Mouse (Mus musculus) lung, embryonic 15.5 days (tissue): ENCODE data around the gene Nudt4. TPM values are rescaled to one million over a fixed set of nuclear protein-coding genes. Genes with fewer than 3 reads are reported as not detected.

Experiments
- ATAC-seq: fragments of 200-750 bp; cut with Nextera tagmentation; 2 replicates; pipeline ENCODE4 v1.8.0; 2017; ENCODE audit warnings: moderate number of reproducible peaks, borderline replicate concordance; ENCODE audit not compliant: low FRiP score, low TSS enrichment; ENCODE audit errors: extremely low read depth
- H3K27ac ChIP-seq: fragments of 300-500 bp; sonication (generic); 2 replicates; pipeline ENCODE4 v1.5.1; 2015; ENCODE audit warnings: moderate library complexity, mild to moderate bottlenecking, inconsistent platforms
- H3K27me3 ChIP-seq: fragments of 300-500 bp; sonication (generic); 2 replicates; pipeline ENCODE4 v1.6.1; 2015; ENCODE audit warnings: inconsistent platforms
- H3K36me3 ChIP-seq: fragments of 300-500 bp; sonication (generic); 2 replicates; pipeline ENCODE4 v1.6.1; 2015; ENCODE audit warnings: inconsistent platforms
- H3K4me1 ChIP-seq: fragments of 300-500 bp; sonication (generic); 2 replicates; pipeline ENCODE4 v1.6.1; 2015; ENCODE audit warnings: inconsistent platforms
- H3K4me2 ChIP-seq: fragments of 300-500 bp; sonication (generic); 2 replicates; pipeline ENCODE4 v1.6.1; 2015; ENCODE audit warnings: inconsistent platforms, mild to moderate bottlenecking, moderate library complexity
- H3K4me3 ChIP-seq: fragments of 300-500 bp; sonication (generic); 2 replicates; pipeline ENCODE4 v1.5.1; 2015; ENCODE audit warnings: mild to moderate bottlenecking, inconsistent platforms
- H3K9ac ChIP-seq: fragments of 300-500 bp; sonication (generic); 2 replicates; pipeline ENCODE4 v1.6.1; 2015; ENCODE audit warnings: inconsistent platforms
- H3K9me3 ChIP-seq: fragments of 300-500 bp; sonication (generic); 2 replicates; pipeline ENCODE4 v1.6.1; 2016; ENCODE audit warnings: inconsistent platforms
- WGBS: fragments of 180-500 bp; shearing (Covaris S2); methylation state at CpG from one replicate; pipeline ENCODE4 v1.1.7; 2015; 5-methylcytosine and 5-hydroxymethylcytosine counted together
- polyA plus RNA-seq: library from polyadenylated mRNA; unstranded; fragments of >200 nt; fragmentation: Nextera tagmentation; extraction: Ambion mirVana; gene quantifications from 2 replicates; pipeline ENCODE4 v1.2.1, GENCODE M21; 2015

The Nudt4 gene
- polyA plus RNA-seq, 1 experiment from 2014 or later, result 64.3 TPM

- H3K9me3 ChIP-seq, result no peaks in the 10 kb centered on the region
- 0 out of 2 replicates have a peak, but pooled peaks cover 9% of the 10 kb centered on the region for H3K4me1 ChIP-seq
- H3K4me3 ChIP-seq, result no peak overlapping the region
- H3K9ac ChIP-seq, result no peak overlapping the region
- H3K27me3 ChIP-seq, result no peaks in the 10 kb centered on the region
- no peaks in the 10 kb centered on the region for H3K36me3 ChIP-seq
- no peak for ATAC-seq
- WGBS, result 85% methylated on average over 5 of the region's 5 CpGs
- H3K27ac ChIP-seq, result no peak overlapping the region
- no peak overlapping the region for H3K4me2 ChIP-seq
Measured at GRCm38 (mm10) chr10:95532916-95533315, 31.0 kb downstream of the Nudt4 start.

GRCm38 (mm10) chr10:95530551-95531121 lies 33.3 kb downstream of the Nudt4 start:
- Histone ChIP-seq H3K9ac (no peak overlapping the region), H3K36me3 (no peaks in the 10 kb centered on the region), H3K9me3 (no peaks in the 10 kb centered on the region), H3K4me3 (no peak overlapping the region), H3K4me2 (no peak overlapping the region), H3K27ac (no peak overlapping the region), H3K4me1 (peaks cover 22% of the 10 kb centered on the region; the same call in 1 of the 2 replicates), H3K27me3 (no peaks in the 10 kb centered on the region)
- no peak for ATAC-seq
- 75% methylated on average over 2 of the region's 2 CpGs for WGBS

GRCm38 (mm10) chr10:95526495-95527122 lies 37.3 kb downstream of the Nudt4 start:
- peak overlapping the region; percentile 85 for H3K27ac ChIP-seq
- no peaks in the 10 kb centered on the region for H3K9me3 ChIP-seq
- no peaks in the 10 kb centered on the region for H3K36me3 ChIP-seq
- ATAC-seq, result 0 out of 2 replicates have a peak, but pooled peaks have one; percentile 59
- no peak overlapping the region for H3K4me3 ChIP-seq
- H3K4me1 ChIP-seq, result peaks cover 33% of the 10 kb centered on the region
- WGBS, result 63% methylated on average over 5 of the region's 5 CpGs
- no peak overlapping the region for H3K9ac ChIP-seq
- H3K4me2 ChIP-seq, result peak overlapping the region; percentile 11; the same call in 1 of the 2 replicates
- no peaks in the 10 kb centered on the region for H3K27me3 ChIP-seq

GRCm38 (mm10) chr10:95525871-95526270 lies 38.1 kb downstream of the Nudt4 start:
- WGBS, result 89% methylated on average over 5 of the region's 5 CpGs

GRCm38 (mm10) chr10:95525037-95525675 lies 38.8 kb downstream of the Nudt4 start:
- WGBS, result 42% methylated on average over 6 of the region's 6 CpGs
- Histone ChIP-seq H3K9ac (no peak overlapping the region), H3K27me3 (no peaks in the 10 kb centered on the region), H3K36me3 (no peaks in the 10 kb centered on the region), H3K27ac (0 out of 2 replicates have a peak overlapping the region, but pooled peaks have one; percentile 17), H3K4me3 (no peak overlapping the region), H3K4me1 (peaks cover 33% of the 10 kb centered on the region), H3K9me3 (no peaks in the 10 kb centered on the region), H3K4me2 (no peak overlapping the region)
- ATAC-seq, result no peak

More at GRCm38 (mm10) chr10:95525871-95526270, 38.1 kb downstream of the Nudt4 start:
- no peak for ATAC-seq
- Histone ChIP-seq H3K9ac (no peak overlapping the region), H3K4me2 (no peak overlapping the region), H3K4me1 (peaks cover 33% of the 10 kb centered on the region), H3K27me3 (no peaks in the 10 kb centered on the region), H3K4me3 (no peak overlapping the region), H3K27ac (peak overlapping the region; percentile 85), H3K36me3 (no peaks in the 10 kb centered on the region), H3K9me3 (no peaks in the 10 kb centered on the region)

- Histone ChIP-seq H3K4me1 (peaks cover 18% of the 10 kb centered on the region), H3K27ac (no peak overlapping the region), H3K36me3 (no peaks in the 10 kb centered on the region), H3K27me3 (no peaks in the 10 kb centered on the region), H3K4me3 (no peak overlapping the region), H3K9ac (no peak overlapping the region), H3K9me3 (no peaks in the 10 kb centered on the region), H3K4me2 (no peak overlapping the region)
- no peak for ATAC-seq
- WGBS, result 92% methylated on average over 6 of the region's 6 CpGs
Measured at GRCm38 (mm10) chr10:95517656-95518055, 46.3 kb downstream of the Nudt4 start.

GRCm38 (mm10) chr10:95515293-95515931 lies 48.5 kb downstream of the Nudt4 start:
- Histone ChIP-seq H3K4me3 (peak overlapping the region; percentile 97), H3K9me3 (no peaks in the 10 kb centered on the region), H3K9ac (peak overlapping the region; percentile 98), H3K4me2 (peak overlapping the region; percentile 57), H3K4me1 (peaks cover 18% of the 10 kb centered on the region), H3K36me3 (no peaks in the 10 kb centered on the region), H3K27me3 (no peaks in the 10 kb centered on the region), H3K27ac (peak overlapping the region; percentile 99)
- under 1% methylated on average over 56 of the region's 80 CpGs for WGBS
- ATAC-seq, result peak; percentile 67

GRCm38 (mm10) chr10:95514656-95515292 lies 49.2 kb downstream of the Nudt4 start, which contains the start of gene Ube2n:
TSS of gene Ube2n (plus strand) at chr10:95515145.
- Histone ChIP-seq H3K4me2 (peak within 1 kb of the TSS; percentile 68), H3K27me3 (no peaks in the 10 kb centered on the region), H3K4me3 (peak within 1 kb of the TSS; percentile 97), H3K4me1 (peaks cover 15% of the 10 kb centered on the region), H3K9ac (peak within 1 kb of the TSS; percentile 98), H3K27ac (peak within 1 kb of the TSS; percentile 99), H3K36me3 (no peaks in the 10 kb centered on the region), H3K9me3 (no peaks in the 10 kb centered on the region)
- ATAC-seq, result peak; percentile 97
- WGBS, result 2% methylated on average over 78 of the region's 81 CpGs

GRCm38 (mm10) chr10:95513768-95514556 lies 50.0 kb downstream of the Nudt4 start:
- Histone ChIP-seq H3K36me3 (no peaks in the 10 kb centered on the region), H3K4me2 (peak overlapping the region; percentile 68), H3K27me3 (no peaks in the 10 kb centered on the region), H3K9ac (peak overlapping the region; percentile 98), H3K4me1 (peaks cover 15% of the 10 kb centered on the region), H3K27ac (peak overlapping the region; percentile 99), H3K4me3 (peak overlapping the region; percentile 97), H3K9me3 (no peaks in the 10 kb centered on the region)
- WGBS, result 32% methylated on average over 15 of the region's 15 CpGs
- ATAC-seq, result no peak

- H3K9me3 ChIP-seq, result no peaks in the 10 kb centered on the region
- ATAC-seq, result no peak
- no peak overlapping the region for H3K9ac ChIP-seq
- H3K27me3 ChIP-seq, result no peaks in the 10 kb centered on the region
- H3K4me1 ChIP-seq, result peaks cover 13% of the 10 kb centered on the region
- H3K4me2 ChIP-seq, result no peak overlapping the region
- H3K36me3 ChIP-seq, result no peaks in the 10 kb centered on the region
- H3K4me3 ChIP-seq, result no peak overlapping the region
- WGBS, result 78% methylated on average over 8 of the region's 8 CpGs
- H3K27ac ChIP-seq, result no peak overlapping the region
Measured at GRCm38 (mm10) chr10:95512635-95513034, 51.3 kb downstream of the Nudt4 start.

- no peaks in the 10 kb centered on the region for H3K27me3 ChIP-seq
- WGBS, result 72% methylated on average over 3 of the region's 3 CpGs
- H3K4me1 ChIP-seq, result peaks cover 4% of the 10 kb centered on the region
- no peaks in the 10 kb centered on the region for H3K9me3 ChIP-seq
- H3K4me3 ChIP-seq, result no peak overlapping the region
- H3K9ac ChIP-seq, result no peak overlapping the region
- H3K36me3 ChIP-seq, result no peaks in the 10 kb centered on the region
- H3K27ac ChIP-seq, result no peak overlapping the region
- no peak for ATAC-seq
- H3K4me2 ChIP-seq, result no peak overlapping the region
Measured at GRCm38 (mm10) chr10:95509263-95509662, 54.7 kb downstream of the Nudt4 start.
